Mouse (Mus musculus) ovary, postnatal 36 days (tissue): ENCODE measurements at regions not wholly inside any gene's neighbourhood (a gene's known extent, or its start where the extent isn't known, plus 50 kb on each side); places are given as distances from the start of the nearest gene placed in this dataset.

Experiments used
- DNase-seq: peaks from one replicate; pipeline ENCODE4 v3.0.0; 2022; ENCODE audit warnings: low spot score, mixed read lengths

DNA sequence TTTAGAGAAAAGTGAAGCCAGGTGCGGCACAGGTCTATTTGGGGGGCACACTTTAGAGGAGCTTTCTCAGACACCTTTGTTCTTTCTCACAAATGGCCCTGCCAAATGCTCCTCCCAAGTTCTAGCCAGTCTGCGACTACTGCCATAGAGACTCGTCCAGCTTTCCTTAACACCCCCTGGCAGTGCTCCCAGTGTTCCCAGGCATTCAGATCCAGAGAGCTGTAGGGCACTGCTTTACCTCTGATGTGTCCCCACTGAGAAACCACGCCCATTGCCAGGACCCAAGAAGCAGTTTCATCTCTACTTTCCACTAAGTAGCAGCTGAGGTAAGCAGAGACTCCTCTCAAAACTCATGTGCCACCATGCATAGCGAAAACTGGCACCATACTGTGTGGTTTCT is 102.3 kb upstream of the Mgmt start:
- DNase-seq = no peak

DNA sequence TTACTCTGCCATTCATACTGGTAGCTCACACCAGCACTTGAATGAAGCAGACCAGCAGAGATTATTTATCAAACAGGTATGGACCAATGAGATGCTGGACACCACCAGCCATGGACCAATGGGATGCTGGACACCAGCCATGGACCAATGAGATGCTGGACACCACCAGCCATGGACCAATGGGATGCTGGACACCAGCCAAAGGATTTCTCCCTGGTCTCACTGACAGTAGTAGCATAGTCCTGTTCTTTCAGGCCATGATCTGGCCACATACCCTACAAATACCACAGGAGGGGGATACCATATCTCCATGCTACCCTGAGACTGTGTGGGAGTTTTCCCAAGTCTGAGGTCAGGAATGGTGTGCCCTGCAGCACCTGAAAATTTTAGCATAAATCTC is 98.0 kb upstream of the Mgmt start:
- no peak for DNase-seq

DNA sequence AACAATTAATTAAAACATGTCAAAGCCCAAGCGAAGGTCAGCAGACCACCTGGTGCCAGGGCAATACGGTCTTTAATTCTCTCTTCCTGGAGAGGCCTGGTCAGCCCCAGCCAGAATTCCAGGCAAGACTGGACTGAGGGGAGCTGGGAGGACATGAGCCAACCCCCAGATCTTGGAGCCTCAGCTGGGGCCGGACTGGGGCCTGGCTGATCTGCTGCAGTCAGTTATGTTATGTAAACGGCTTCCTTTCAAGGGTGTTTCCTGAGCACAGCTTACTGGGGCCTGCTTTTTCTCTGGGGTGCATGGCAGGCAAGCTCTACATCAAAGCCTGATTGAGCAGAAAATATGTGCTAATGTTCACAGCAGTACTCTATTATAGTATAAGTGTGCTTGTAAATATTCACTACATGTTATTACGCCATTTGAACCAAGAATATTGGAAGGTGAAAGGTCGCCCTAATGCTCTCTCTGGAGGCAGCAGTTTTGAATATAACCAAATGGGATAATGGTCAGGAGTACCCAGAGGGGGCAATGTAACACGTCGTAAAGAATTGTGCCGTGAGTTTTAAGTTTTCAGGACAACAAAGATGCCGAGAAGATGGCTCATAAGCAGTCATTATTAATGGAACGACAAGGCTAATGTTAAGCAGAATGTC is 96.5 kb upstream of the Mgmt start:
- no peak for DNase-seq

DNA sequence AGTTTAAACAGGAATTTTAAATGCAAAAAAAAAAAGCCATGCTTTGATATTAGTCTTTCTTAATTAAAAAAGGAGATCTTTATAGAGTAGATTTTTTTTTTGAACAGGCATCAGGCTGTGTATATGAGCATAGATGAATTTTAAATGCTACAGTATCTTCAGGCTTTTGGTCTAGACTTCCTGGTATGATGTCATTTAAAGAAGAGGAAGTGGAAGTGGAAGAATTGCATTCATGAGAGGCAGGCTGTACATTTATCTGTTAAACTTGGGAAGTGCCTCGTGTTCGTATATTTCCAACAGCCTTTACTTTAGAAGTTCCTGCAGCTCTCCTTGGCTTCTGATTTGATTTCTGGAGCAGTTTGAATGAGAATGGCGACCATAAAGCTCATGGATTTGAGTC is 95.8 kb upstream of the Mgmt start:
- no peak for DNase-seq

GRCm38 (mm10) chr7:136807101-136807500 is 87.3 kb upstream of the Mgmt start:
- no peak for DNase-seq

DNA sequence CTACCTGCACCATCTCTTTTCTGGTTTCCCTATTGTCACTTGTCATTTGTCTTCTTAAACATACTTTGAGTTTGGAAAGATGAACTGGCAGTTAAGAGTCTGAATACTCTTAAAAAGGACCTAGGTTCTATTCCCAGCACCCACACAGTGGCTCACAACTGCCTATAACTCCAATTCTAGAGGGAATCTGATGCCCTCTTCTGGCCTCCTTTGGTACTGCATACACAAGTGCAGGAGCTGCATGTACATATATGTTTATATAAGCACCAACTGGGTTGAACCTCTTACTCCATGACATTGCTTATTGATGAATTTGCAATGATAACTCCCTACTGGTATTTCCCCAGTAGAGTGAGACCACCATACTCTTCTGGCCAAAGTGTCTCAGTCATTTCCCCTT is 86.4 kb upstream of the Mgmt start:
- DNase-seq = no peak

DNA sequence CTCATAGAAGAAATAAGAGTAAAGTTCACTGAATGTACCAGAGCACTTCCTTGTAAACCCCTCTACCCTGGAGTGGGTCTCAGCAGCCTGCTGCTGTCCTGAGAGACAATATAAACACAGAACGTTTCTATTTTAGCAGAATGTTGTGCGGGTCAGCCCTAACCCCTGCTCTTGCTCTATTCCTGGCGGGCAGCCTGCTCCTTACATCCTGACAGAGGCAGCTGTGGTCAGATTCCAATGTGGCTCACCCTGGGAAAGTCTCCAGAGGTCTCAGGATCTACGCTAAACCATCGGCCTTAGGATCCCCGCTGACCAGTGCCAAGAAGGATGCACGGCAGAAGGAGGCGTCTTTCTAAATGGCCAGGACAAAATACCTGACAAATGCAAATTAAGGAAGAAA is 84.8 kb upstream of the Mgmt start:
- no peak for DNase-seq

DNA sequence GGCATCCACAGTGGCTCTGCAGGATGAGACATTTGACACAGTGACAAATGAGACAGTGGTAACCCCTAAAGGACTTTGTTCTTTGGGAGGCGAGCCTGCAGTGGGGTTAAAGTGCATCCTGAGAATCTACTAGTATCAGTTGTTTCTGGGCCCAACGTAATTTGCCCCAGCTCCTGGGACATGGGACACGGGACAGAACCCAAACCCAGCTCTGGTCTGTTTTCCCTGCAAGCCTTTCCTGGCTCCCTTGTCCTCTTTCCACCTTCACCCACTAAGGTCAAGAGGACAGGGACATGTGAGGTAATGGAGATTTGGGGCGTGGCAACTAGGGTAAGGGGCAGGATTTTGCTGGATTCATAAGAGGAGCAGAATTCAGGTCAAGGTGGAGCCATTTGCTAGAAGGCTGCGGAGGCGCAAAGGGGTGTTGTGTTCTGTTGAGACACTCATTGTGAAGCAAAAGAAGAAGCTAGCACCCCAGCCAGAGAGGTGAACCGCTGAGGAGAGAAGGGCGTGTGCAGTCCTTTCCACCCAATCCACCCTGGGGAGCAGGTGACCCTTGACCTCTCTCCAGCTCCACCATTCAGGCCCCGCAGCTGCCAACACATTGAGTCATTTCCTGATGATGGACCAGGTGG is 80.6 kb upstream of the Mgmt start:
- DNase-seq = no peak

DNA sequence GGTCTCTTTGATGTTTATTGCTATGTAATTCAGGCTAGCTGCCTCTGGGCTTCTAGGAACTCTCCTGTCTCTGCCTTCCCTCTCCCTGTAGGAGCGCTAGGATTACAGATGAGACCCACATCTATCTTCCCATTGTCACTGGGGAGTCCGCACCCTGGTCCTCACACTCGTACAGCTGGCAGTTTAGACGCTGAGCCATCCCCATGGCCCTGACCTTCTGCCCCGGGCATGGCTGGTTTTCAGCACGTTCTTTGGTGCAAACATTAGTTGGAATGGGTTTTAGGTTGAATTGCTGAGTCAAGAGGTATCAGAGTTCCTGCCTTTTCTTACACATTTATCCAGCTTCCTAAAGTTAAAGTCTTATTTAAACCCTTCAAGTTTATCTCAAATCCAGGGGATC is 79.7 kb upstream of the Mgmt start:
- no peak for DNase-seq

- no peak for DNase-seq
These were observed 74.1 kb upstream of the Mgmt start for GRCm38 (mm10) chr7:136820291-136820690.

GRCm38 (mm10) chr7:136825647-136826046 is 68.8 kb upstream of the Mgmt start:
- no peak for DNase-seq

- DNase-seq = no peak
These were observed 64.6 kb upstream of the Mgmt start for GRCm38 (mm10) chr7:136829621-136830313.

GRCm38 (mm10) chr7:136832419-136832818 is 62.0 kb upstream of the Mgmt start:
- no peak for DNase-seq

- DNase-seq = no peak
These were observed 55.4 kb upstream of the Mgmt start for GRCm38 (mm10) chr7:136838971-136839370.

GRCm38 (mm10) chr7:136840224-136840623 is 54.2 kb upstream of the Mgmt start:
- DNase-seq = no peak

DNA sequence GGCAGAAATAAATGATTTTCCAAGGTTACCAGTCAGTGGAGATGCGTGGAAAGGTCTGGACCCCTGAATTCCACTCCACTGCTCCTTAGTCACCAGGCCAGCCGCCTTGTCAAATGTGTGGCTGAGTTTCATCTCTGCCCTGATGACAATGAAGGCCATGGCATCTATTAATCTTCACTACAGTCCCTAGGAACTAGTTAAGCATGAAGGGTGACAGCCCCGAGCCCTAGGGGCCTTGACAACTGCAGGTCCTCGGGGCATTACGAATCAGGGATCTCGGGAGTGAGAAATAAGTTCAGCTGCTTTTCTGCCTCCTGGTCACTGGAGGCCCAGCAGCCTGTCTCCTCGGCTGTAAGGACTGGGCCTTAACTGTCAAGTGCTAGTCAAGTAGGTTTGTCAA is 51.7 kb upstream of the Mgmt start:
- DNase-seq = no peak

DNA sequence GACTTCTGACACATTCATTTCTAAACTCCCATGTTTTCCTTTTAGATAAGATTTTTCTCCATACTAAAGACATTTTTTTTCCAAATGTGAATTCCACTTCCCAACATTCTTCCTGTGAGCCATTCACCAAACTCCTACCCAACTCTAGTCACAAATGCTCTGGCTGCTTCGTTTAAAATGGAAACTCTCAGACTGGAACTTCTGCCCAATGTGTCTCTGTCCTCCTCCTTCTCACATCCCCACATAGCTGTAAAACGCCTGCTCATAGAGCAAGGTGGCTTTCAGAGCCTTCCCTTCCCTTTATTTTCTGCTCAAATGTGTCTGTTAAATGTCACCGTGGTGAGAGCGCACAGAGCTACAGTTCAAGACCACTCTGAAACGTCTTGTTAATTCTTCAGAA is 50.1 kb upstream of the Mgmt start:
- no peak for DNase-seq
